Mouse (Mus musculus) kidney, embryonic 16.5 days (tissue): ENCODE data around the gene Nsmce4a. TPM values are rescaled to one million over a fixed set of nuclear protein-coding genes. Genes with fewer than 3 reads are reported as not detected.

ENCODE experiments used
- ATAC-seq: fragments of 200-750 bp; cut with Nextera tagmentation; 2 replicates; pipeline ENCODE4 v1.8.0; 2017; ENCODE audit warnings: moderate TSS enrichment; ENCODE audit not compliant: low FRiP score, low TSS enrichment
- H3K27ac ChIP-seq: fragments of 300-500 bp; sonication (generic); 2 replicates; pipeline ENCODE4 v1.5.1; 2014; ENCODE audit warnings: low read length
- H3K27me3 ChIP-seq: fragments of 300-500 bp; sonication (generic); 2 replicates; pipeline ENCODE4 v1.6.1; 2014; ENCODE audit warnings: low read length, control low read depth, mixed read lengths; ENCODE audit not compliant: insufficient read depth
- H3K36me3 ChIP-seq: fragments of 300-500 bp; sonication (generic); 2 replicates; pipeline ENCODE4 v1.6.1; 2014; ENCODE audit warnings: low read length, control low read depth, mixed read lengths; ENCODE audit not compliant: insufficient read depth
- H3K4me1 ChIP-seq: fragments of 300-500 bp; sonication (generic); 2 replicates; pipeline ENCODE4 v1.6.1; 2014; ENCODE audit warnings: low read length, control low read depth, mixed read lengths; ENCODE audit not compliant: insufficient read depth
- H3K4me2 ChIP-seq: fragments of 300-500 bp; sonication (generic); replicated peaks from 2 replicates; pipeline ENCODE4 v1.6.1; 2014; ENCODE audit warnings: low read depth, low read length
- H3K4me3 ChIP-seq: fragments of 300-500 bp; sonication (generic); 2 replicates; pipeline ENCODE4 v1.5.1; 2014; ENCODE audit warnings: mild to moderate bottlenecking, low read length
- H3K9ac ChIP-seq: fragments of 300-500 bp; sonication (generic); replicated peaks from 2 replicates; pipeline ENCODE4 v1.6.1; 2014; ENCODE audit warnings: low read length
- H3K9me3 ChIP-seq: fragments of 300-500 bp; sonication (generic); 2 replicates; pipeline ENCODE4 v1.6.1; 2016; ENCODE audit warnings: low read length, control low read depth
- WGBS: fragments of 180-500 bp; shearing (Covaris S2); extraction: QIAGEN DNeasy Blood & Tissue Kit; methylation state at CpG from one replicate; pipeline ENCODE4 v1.1.7; 2014; 5-methylcytosine and 5-hydroxymethylcytosine counted together
- polyA plus RNA-seq: library from polyadenylated mRNA; unstranded; fragments of >200 nt; fragmentation: Nextera tagmentation; extraction: Ambion mirVana; gene quantifications from 2 replicates; pipeline ENCODE4 v1.2.1, GENCODE M21; 2015

Gene Nsmce4a
- polyA plus RNA-seq = 155 and 159 TPM in 2 replicates

DNA sequence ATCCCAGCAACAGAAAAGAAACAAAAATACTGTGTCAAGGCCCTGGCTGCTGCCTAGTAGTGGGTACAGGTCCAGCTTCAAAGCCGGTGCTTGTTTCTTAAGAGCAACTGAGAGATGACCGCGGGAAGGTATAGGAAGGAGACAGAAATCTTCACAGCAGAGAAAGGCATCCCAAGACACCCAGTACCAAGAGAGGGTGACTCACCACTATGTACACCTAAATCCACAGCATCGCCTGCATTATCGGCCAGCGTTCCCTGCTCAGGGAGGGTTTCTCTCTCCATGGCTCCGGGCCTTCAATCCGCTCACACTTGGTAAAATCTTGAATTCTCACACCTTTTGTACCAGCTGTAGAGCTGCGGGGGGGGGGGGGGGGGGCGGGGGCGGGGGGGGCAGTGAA, at the start of gene Nsmce4a:
Gene Nsmce4a, minus strand, starts transcription at position 298 of the 400 bp plus-strand sequence.
- no peak within 1 kb of the TSS for H3K4me2 ChIP-seq
- peaks cover 12% of the 10 kb centered on the region; the same call in 1 of the 2 replicates for H3K4me1 ChIP-seq
- no peaks in the 10 kb centered on the region for H3K9me3 ChIP-seq
- 80% methylated on average over 9 of the region's 11 CpGs for WGBS
- H3K27ac ChIP-seq = peak within 1 kb of the TSS; percentile 86
- no peak within 1 kb of the TSS for H3K4me3 ChIP-seq
- no peak for ATAC-seq
- H3K27me3 ChIP-seq = no peaks in the 10 kb centered on the region
- no peak within 1 kb of the TSS for H3K9ac ChIP-seq
- H3K36me3 ChIP-seq = no peaks in the 10 kb centered on the region

DNA sequence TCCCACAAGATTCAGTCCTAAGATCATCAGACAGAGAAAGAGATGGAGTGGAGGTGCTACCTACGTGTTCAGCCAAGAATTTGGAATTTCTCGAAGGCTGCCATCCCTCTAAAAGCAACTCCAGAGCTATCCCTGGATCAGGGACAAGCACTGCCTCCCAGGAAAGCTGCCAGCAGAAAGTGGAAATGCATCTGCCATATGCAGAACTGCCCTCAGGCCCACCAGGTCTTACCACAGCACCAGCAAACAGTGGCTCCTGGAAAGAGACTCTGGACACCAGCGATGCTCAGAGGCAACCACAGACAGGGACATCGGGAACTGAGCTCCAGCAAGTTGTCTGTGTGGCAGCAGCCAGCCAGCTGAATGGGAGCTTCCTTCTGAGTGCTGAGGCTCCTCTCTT, 49.4 kb upstream of the Nsmce4a start:
- H3K4me1 ChIP-seq = peaks cover 4% of the 10 kb centered on the region; the same call in 1 of the 2 replicates
- no peaks in the 10 kb centered on the region for H3K9me3 ChIP-seq
- H3K9ac ChIP-seq = no peak overlapping the region
- no peak overlapping the region for H3K4me3 ChIP-seq
- H3K4me2 ChIP-seq = no peak overlapping the region
- no peak for ATAC-seq
- no peaks in the 10 kb centered on the region for H3K36me3 ChIP-seq
- WGBS = 85% methylated on average over 4 of the region's 4 CpGs
- no peak overlapping the region for H3K27ac ChIP-seq
- H3K27me3 ChIP-seq = no peaks in the 10 kb centered on the region

DNA sequence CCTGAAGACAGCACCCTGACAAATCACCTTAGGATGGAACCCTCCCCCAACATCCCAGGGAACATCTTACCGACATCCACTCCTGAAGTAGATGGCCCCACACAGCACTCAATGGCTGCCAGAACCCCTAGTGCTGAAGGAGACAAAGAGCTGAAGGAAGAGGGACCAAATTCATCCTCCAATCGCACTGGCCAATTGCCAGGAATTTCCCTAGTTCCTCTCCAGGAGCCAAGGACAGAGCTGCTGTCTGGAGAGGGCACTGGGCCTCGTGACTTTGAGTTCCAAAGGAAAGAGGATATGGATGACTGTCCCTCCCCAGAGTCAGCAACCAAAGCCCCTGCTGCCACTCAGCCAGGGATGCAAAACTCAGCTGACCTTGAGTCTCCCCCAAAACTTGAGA, 49.0 kb upstream of the Nsmce4a start:
- H3K9me3 ChIP-seq = no peaks in the 10 kb centered on the region
- H3K27ac ChIP-seq = no peak overlapping the region
- no peak for ATAC-seq
- no peak overlapping the region for H3K9ac ChIP-seq
- 52% methylated on average over 3 of the region's 3 CpGs for WGBS
- no peaks in the 10 kb centered on the region for H3K27me3 ChIP-seq
- H3K4me3 ChIP-seq = no peak overlapping the region
- H3K4me1 ChIP-seq = peaks cover 4% of the 10 kb centered on the region; the same call in 1 of the 2 replicates
- H3K4me2 ChIP-seq = no peak overlapping the region
- H3K36me3 ChIP-seq = no peaks in the 10 kb centered on the region

DNA sequence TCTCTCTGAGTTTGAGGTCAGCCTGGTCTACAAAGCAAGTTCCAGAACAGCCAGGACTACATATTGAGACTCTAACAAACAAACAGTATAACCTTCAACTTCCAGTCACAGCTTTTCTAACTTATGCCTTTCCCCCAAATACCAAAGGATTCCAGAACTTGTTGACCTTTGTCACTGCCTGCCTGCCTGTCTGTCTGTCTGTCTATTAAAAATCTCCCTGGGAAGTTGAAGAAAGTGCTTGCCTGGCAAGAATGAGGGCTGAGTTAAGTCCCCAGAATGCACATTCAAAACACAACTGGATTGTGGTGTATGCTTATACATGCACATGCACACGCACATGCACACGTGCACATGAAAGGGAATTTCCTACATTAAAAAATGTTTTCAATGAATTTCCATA, 48.1 kb upstream of the Nsmce4a start:
- H3K4me2 ChIP-seq = no peak overlapping the region
- no peak overlapping the region for H3K27ac ChIP-seq
- H3K27me3 ChIP-seq = no peaks in the 10 kb centered on the region
- H3K4me3 ChIP-seq = no peak overlapping the region
- 95% methylated on average over 2 of the region's 2 CpGs for WGBS
- H3K36me3 ChIP-seq = no peaks in the 10 kb centered on the region
- peaks cover 4% of the 10 kb centered on the region; the same call in 1 of the 2 replicates for H3K4me1 ChIP-seq
- no peaks in the 10 kb centered on the region for H3K9me3 ChIP-seq
- no peak overlapping the region for H3K9ac ChIP-seq
- no peak for ATAC-seq

DNA sequence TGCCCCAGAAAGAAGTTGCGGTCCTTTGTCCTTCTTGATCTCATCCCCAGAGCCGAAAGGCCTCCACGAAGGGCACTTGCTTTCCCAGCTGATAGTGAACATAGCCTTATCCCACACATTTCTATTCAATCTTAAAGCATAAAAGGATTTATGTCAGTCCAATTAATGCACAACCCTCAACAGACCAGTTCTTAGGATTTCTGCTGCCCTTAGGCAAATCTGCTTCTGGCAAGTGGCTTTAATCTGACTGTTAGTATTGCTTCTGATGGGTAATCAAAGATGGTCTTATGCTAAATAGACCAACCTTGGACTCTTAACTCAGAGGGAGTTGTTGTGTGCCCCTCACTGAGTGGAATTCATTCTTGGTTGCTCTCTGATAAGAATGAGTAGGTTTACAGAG, 44.7 kb upstream of the Nsmce4a start:
- 93% methylated on average over 3 of the region's 3 CpGs for WGBS
- H3K4me2 ChIP-seq = no peak overlapping the region
- H3K4me1 ChIP-seq = peaks cover 4% of the 10 kb centered on the region; the same call in 1 of the 2 replicates
- no peaks in the 10 kb centered on the region for H3K9me3 ChIP-seq
- H3K4me3 ChIP-seq = no peak overlapping the region
- no peaks in the 10 kb centered on the region for H3K36me3 ChIP-seq
- no peak for ATAC-seq
- H3K27ac ChIP-seq = no peak overlapping the region
- H3K9ac ChIP-seq = no peak overlapping the region
- no peaks in the 10 kb centered on the region for H3K27me3 ChIP-seq

DNA sequence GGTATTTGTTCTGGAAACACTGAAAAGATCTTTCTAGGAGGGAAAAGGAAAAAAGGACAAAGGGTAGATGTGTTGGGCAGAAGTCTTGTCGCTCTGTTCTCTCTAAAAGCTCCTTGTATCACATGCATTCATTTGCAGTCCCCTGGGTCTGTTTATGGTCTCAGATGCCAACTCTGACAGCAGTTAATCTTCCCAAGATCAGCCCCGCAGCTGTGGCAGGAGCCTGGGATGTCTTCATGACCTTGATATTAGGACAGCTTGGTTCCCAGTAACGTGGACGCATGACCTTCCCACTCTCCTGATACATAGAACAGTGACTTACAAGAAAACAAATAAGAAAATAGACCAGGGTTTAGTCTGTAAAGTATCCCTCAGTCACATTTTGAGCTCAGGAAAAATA, 41.1 kb upstream of the Nsmce4a start:
- Histone ChIP-seq H3K4me2 (no peak overlapping the region), H3K4me3 (no peak overlapping the region), H3K27ac (no peak overlapping the region), H3K36me3 (no peaks in the 10 kb centered on the region), H3K9me3 (no peaks in the 10 kb centered on the region), H3K9ac (no peak overlapping the region), H3K27me3 (peaks cover 5% of the 10 kb centered on the region; the same call in 1 of the 2 replicates), H3K4me1 (no peaks in the 10 kb centered on the region)
- WGBS = 42% methylated on average over 4 of the region's 4 CpGs
- ATAC-seq = no peak

DNA sequence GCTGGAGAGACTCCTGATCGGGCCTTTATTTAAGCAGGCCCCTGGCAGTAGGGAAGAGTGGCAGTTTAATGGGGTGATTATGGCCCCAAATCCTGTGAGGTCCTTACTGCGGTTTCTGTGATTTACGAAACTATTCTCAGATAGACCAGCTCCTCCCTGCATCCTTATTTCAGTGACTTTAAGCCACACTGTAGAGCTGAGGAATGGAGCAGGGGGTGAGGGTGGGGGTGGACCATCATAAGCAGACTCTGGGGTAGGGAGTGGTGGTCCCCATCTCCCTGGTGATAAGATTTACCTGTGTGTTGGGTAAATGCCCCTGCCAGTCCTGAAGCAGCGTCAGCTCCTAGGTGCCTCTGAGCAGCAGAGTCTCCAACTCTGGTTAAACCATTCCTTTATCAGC, 34.0 kb upstream of the Nsmce4a start:
- no peak overlapping the region for H3K4me3 ChIP-seq
- no peaks in the 10 kb centered on the region; the same call in 1 of the 2 replicates for H3K4me1 ChIP-seq
- peak; percentile 27; the same call in 1 of the 2 replicates for ATAC-seq
- H3K36me3 ChIP-seq = no peaks in the 10 kb centered on the region
- H3K27ac ChIP-seq = no peak overlapping the region
- 47% methylated on average over 4 of the region's 4 CpGs for WGBS
- no peak overlapping the region for H3K4me2 ChIP-seq
- no peaks in the 10 kb centered on the region for H3K9me3 ChIP-seq
- peaks cover 5% of the 10 kb centered on the region; the same call in 1 of the 2 replicates for H3K27me3 ChIP-seq
- no peak overlapping the region for H3K9ac ChIP-seq

DNA sequence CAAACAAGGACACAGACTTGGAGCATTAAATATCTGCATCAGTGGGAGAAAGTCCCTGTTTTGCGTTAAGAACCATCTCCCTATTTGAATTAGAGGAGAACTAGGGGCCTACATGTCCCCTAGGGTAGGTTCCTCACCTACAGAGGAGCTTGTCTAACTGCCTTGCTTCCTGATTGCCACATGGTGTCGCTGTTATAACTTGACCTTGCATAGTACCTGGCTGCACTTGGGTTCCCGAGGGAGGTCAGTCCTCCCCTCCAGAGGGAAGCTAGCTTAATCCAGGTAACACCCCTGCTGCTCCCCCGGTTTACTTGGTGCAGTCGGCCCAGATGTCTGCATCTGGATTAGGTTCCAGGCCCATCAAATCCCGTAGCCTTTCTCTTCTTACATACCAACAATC, 32.2 kb upstream of the Nsmce4a start:
- ATAC-seq = no peak
- Histone ChIP-seq H3K9me3 (no peaks in the 10 kb centered on the region), H3K9ac (no peak overlapping the region), H3K36me3 (no peaks in the 10 kb centered on the region), H3K27me3 (peaks cover 5% of the 10 kb centered on the region; the same call in 1 of the 2 replicates), H3K4me1 (no peaks in the 10 kb centered on the region; the same call in 1 of the 2 replicates), H3K4me2 (no peak overlapping the region), H3K27ac (no peak overlapping the region), H3K4me3 (no peak overlapping the region)
- WGBS = 31% methylated on average over 6 of the region's 6 CpGs

DNA sequence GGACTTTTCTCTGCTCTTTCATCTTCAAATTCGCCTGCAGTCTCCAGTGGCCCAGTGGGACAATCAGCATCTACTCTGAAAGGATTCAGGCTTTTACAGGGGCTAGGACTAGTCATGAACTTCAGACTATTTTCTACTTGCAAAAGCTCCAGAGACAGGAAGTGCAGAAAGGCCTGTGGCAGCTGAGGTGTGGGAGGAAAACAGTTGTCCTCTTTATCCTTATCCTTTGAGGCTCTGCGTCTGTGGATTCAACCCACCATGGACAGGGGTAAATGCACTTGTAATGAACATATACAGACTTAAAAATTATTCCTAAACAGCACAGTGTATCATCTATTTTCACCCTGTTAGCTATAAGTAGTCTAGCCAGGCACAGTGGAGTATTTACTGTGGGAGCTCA, 31.5 kb upstream of the Nsmce4a start:
- no peak overlapping the region for H3K4me3 ChIP-seq
- WGBS = 61% methylated on average over 2 of the region's 2 CpGs
- H3K4me1 ChIP-seq = no peaks in the 10 kb centered on the region; the same call in 1 of the 2 replicates
- no peaks in the 10 kb centered on the region for H3K36me3 ChIP-seq
- no peak overlapping the region for H3K27ac ChIP-seq
- no peak overlapping the region for H3K9ac ChIP-seq
- H3K9me3 ChIP-seq = no peaks in the 10 kb centered on the region
- ATAC-seq = no peak
- peaks cover 4% of the 10 kb centered on the region; the same call in 1 of the 2 replicates for H3K27me3 ChIP-seq
- H3K4me2 ChIP-seq = no peak overlapping the region

DNA sequence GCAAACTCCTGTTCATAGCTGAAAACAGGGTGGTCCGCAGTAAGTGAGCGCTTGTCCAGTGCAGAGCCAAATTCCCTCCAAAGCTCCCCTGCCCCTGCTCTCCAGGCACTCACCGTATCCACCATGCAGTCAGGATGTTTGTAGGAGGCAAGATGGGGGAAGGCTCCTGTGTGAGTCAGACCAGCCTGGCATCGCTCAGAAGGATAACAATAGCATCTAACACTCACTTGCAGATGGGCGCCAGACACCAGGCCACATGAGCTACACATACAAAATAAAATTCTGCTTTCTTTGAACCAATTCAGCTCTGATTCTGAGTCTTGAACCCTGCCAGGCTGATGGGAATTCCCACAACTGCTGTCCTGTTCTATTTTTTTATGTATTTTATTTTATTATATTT, 30.6 kb upstream of the Nsmce4a start:
- no peaks in the 10 kb centered on the region; the same call in 1 of the 2 replicates for H3K4me1 ChIP-seq
- no peaks in the 10 kb centered on the region for H3K9me3 ChIP-seq
- H3K27ac ChIP-seq = no peak overlapping the region
- WGBS = 85% methylated on average over 5 of the region's 5 CpGs
- H3K27me3 ChIP-seq = no peaks in the 10 kb centered on the region
- H3K9ac ChIP-seq = no peak overlapping the region
- no peaks in the 10 kb centered on the region for H3K36me3 ChIP-seq
- ATAC-seq = no peak
- no peak overlapping the region for H3K4me3 ChIP-seq
- no peak overlapping the region for H3K4me2 ChIP-seq
